Mouse (Mus musculus) MEL (cell line): ENCODE results near the gene Cacna1c. TPM values are rescaled to one million over a fixed set of nuclear protein-coding genes. Genes with fewer than 3 reads are reported as not detected.

ENCODE experiments used
- DNase-seq: peaks from one replicate; pipeline ENCODE4 v3.0.0; 2011; ENCODE audit warnings: low read depth, low spot score
- H3K27ac ChIP-seq: 2 replicates; pipeline ENCODE4 v1.5.1; 2012; ENCODE audit warnings: low read depth, mild to moderate bottlenecking, control low read depth, low read length, moderate library complexity; ENCODE audit not compliant: control insufficient read depth
- H3K27me3 ChIP-seq, 2 experiments: fragments of 150-350 bp in 1 of 2; sonication (generic) in 1 of 2; 2 replicates each; pipeline ENCODE4 v1.6.1; 2012; ENCODE audit warnings: low read length in 2 of 2, mild to moderate bottlenecking in 2 of 2, improper control_type of control experiment in 1 of 2, moderate library complexity in 1 of 2; ENCODE audit not compliant: insufficient read depth in 2 of 2, control insufficient read depth in 1 of 2
- H3K36me3 ChIP-seq, 2 experiments: 2 replicates each; pipeline ENCODE4 v1.6.1; 2012 to 2014; ENCODE audit warnings: low read length in 2 of 2, improper control_type of control experiment in 1 of 2, inconsistent platforms in 1 of 2, mild to moderate bottlenecking in 1 of 2; ENCODE audit not compliant: insufficient read depth in 2 of 2, control insufficient read depth in 1 of 2
- H3K4me1 ChIP-seq, 2 experiments: fragments of 150-350 bp in 1 of 2; sonication (generic) in 1 of 2; 2 replicates each; pipeline ENCODE4 v1.6.1; 2012; ENCODE audit warnings: low read length in 2 of 2, improper control_type of control experiment in 1 of 2, mild to moderate bottlenecking in 1 of 2; ENCODE audit not compliant: insufficient read depth in 2 of 2, control insufficient read depth in 1 of 2
- H3K4me3 ChIP-seq, 2 experiments: fragments of 150-350 bp in 1 of 2; sonication (generic) in 1 of 2; 2 replicates each; pipeline ENCODE4 v1.5.1; 2012; ENCODE audit warnings: low read depth in 2 of 2, low read length in 2 of 2, mild to moderate bottlenecking in 2 of 2, moderate library complexity in 2 of 2, control low read depth in 1 of 2, improper control_type of control experiment in 1 of 2; ENCODE audit not compliant: control insufficient read depth in 1 of 2, insufficient read depth in 1 of 2
- H3K79me2 ChIP-seq: 2 replicates; pipeline ENCODE4 v1.6.1; 2012; ENCODE audit warnings: mild to moderate bottlenecking, low read length, moderate library complexity; ENCODE audit not compliant: control insufficient read depth, poor library complexity, insufficient read depth
- H3K9ac ChIP-seq: 2 replicates; pipeline ENCODE4 v1.6.1; 2012; ENCODE audit warnings: low read depth, mild to moderate bottlenecking, control low read depth, low read length, moderate library complexity; ENCODE audit not compliant: control insufficient read depth, poor library complexity, severe bottlenecking
- H3K9me3 ChIP-seq: fragments of 150-350 bp; sonication (generic); replicated peaks from 2 replicates; pipeline ENCODE4 v1.6.1; 2012; ENCODE audit warnings: mild to moderate bottlenecking, low read length, improper control_type of control experiment, moderate library complexity; ENCODE audit not compliant: insufficient read depth
- BHLHE40 ChIP-seq: IDR thresholded peaks from 2 replicates; pipeline ENCODE4 v1.6.1; 2012; ENCODE audit warnings: low read depth, mild to moderate bottlenecking, inconsistent platforms, low read length, improper control_type of control experiment, borderline replicate concordance
- CHD1 ChIP-seq: IDR thresholded peaks from 2 replicates; pipeline ENCODE4 v1.6.1; 2012; ENCODE audit warnings: low read depth, mild to moderate bottlenecking, inconsistent platforms, low read length, improper control_type of control experiment
- CHD2 ChIP-seq: IDR thresholded peaks from 2 replicates; pipeline ENCODE4 v1.6.1; 2011; ENCODE audit warnings: low read length, improper control_type of control experiment
- CTCF ChIP-seq, 3 experiments: IDR thresholded peaks in 2 of 3; conservative IDR thresholded peaks in 1 of 3; 2 replicates each; pipeline ENCODE4 v1.5.1; 2011 to 2012; ENCODE audit warnings: low read length in 3 of 3, low read depth in 2 of 3, mild to moderate bottlenecking in 2 of 3, improper control_type of control experiment in 1 of 3, inconsistent platforms in 1 of 3, mixed read lengths in 1 of 3, moderate library complexity in 1 of 3; ENCODE audit not compliant: control insufficient read depth in 1 of 3, insufficient read depth in 1 of 3, poor library complexity in 1 of 3, severe bottlenecking in 1 of 3
- ELF1 ChIP-seq: IDR thresholded peaks from 2 replicates; pipeline ENCODE4 v1.6.1; 2014; ENCODE audit warnings: low read depth, mild to moderate bottlenecking, inconsistent platforms, low read length, improper control_type of control experiment, moderate library complexity
- JUND ChIP-seq: IDR thresholded peaks from 2 replicates; pipeline ENCODE4 v1.6.1; 2011; ENCODE audit warnings: low read depth, mild to moderate bottlenecking, improper control_type of control experiment, low read length
- MAX ChIP-seq: IDR thresholded peaks from 2 replicates; pipeline ENCODE4 v1.6.1; 2011; ENCODE audit warnings: low read length, improper control_type of control experiment
- MAZ ChIP-seq: IDR thresholded peaks from 2 replicates; pipeline ENCODE4 v1.6.1; 2012; ENCODE audit warnings: low read depth, mild to moderate bottlenecking, inconsistent platforms, low read length, improper control_type of control experiment
- MXI1 ChIP-seq: IDR thresholded peaks from 2 replicates; pipeline ENCODE4 v1.6.1; 2011; ENCODE audit warnings: mild to moderate bottlenecking, low read depth, low read length, improper control_type of control experiment
- MYC ChIP-seq: IDR thresholded peaks from 2 replicates; pipeline ENCODE4 v1.6.1; 2011; ENCODE audit warnings: low read depth, mild to moderate bottlenecking, low read length, improper control_type of control experiment, moderate library complexity
- NELFE ChIP-seq: IDR thresholded peaks from 2 replicates; pipeline ENCODE4 v1.6.1; 2011; ENCODE audit warnings: low read depth, low read length, improper control_type of control experiment
- NRF1 ChIP-seq: IDR thresholded peaks from 2 replicates; pipeline ENCODE4 v1.6.1; 2014; ENCODE audit warnings: low read depth, mild to moderate bottlenecking, inconsistent platforms, low read length, improper control_type of control experiment, moderate library complexity; ENCODE audit not compliant: poor library complexity, insufficient read depth, severe bottlenecking
- POLR2AphosphoS5 ChIP-seq: IDR thresholded peaks from 2 replicates; pipeline ENCODE4 v1.6.1; 2012; ENCODE audit warnings: low read depth, borderline replicate concordance, mild to moderate bottlenecking, inconsistent platforms, low read length, moderate library complexity, mixed read lengths
- RCOR1 ChIP-seq: IDR thresholded peaks from 2 replicates; pipeline ENCODE4 v1.6.1; 2012; ENCODE audit warnings: low read depth, mild to moderate bottlenecking, inconsistent platforms, low read length, improper control_type of control experiment
- SMC3 ChIP-seq: IDR thresholded peaks from 2 replicates; pipeline ENCODE4 v1.6.1; 2011; ENCODE audit warnings: low read depth, low read length, improper control_type of control experiment
- TAL1 ChIP-seq: IDR thresholded peaks from 2 replicates; pipeline ENCODE4 v1.6.1; 2012; ENCODE audit warnings: mild to moderate bottlenecking, inconsistent platforms, low read length, moderate library complexity, mixed read lengths
- USF1 ChIP-seq: IDR thresholded peaks from 2 replicates; pipeline ENCODE4 v1.6.1; 2014; ENCODE audit warnings: low read depth, mild to moderate bottlenecking, inconsistent platforms, low read length, improper control_type of control experiment, moderate library complexity
- ZNF384 ChIP-seq: IDR thresholded peaks from 2 replicates; pipeline ENCODE4 v1.6.1; 2012; ENCODE audit warnings: low read depth, mild to moderate bottlenecking, inconsistent platforms, low read length, improper control_type of control experiment
- polyA plus RNA-seq, 2 experiments: library from polyadenylated mRNA; stranded (reverse) in 1 of 2; unstranded in 1 of 2; fragments of >175 nt in 1 of 2; fragments of >200 nt in 1 of 2; gene quantifications; 2 replicates each; pipeline versions ENCODE4 v1.2.1 to v1.2.4; 2012; ENCODE audit warnings: low replicate concordance in 2 of 2, low read depth in 1 of 2; ENCODE audit not compliant: insufficient read length in 2 of 2, insufficient read depth in 1 of 2, missing spikeins in 1 of 2
- total RNA-seq: library from RNA; depleted of rRNA; stranded (reverse); fragments of 300-350 nt; gene quantifications from 2 replicates; pipeline ENCODE4 v1.2.3, GENCODE M21; 2012

Cacna1c gene
- total and polyA plus RNA-seq, 3 experiments = 3.4 to 4.4 TPM; not detected in 1

- TF ChIP-seq SMC3 (no peak), JUND (no peak), POLR2AphosphoS5 (no peak), TAL1 (no peak), MXI1 (no peak), RCOR1 (no peak), CHD2 (no peak), USF1 (no peak), NELFE (no peak), ELF1 (no peak), MYC (no peak), CHD1 (no peak)
- TF ChIP-seq, all 39 proteins: peak for 0
- no peaks in the 10 kb centered on the region for H3K79me2 ChIP-seq
- no peak overlapping the region for H3K9ac ChIP-seq
- H3K4me1 ChIP-seq = no peaks in the 10 kb centered on the region
- peaks cover 10 to 14% of the 10 kb centered on the region in 2 experiments for H3K27me3 ChIP-seq
- H3K27ac ChIP-seq = no peak overlapping the region
- DNase-seq = no peak
- no peaks in the 10 kb centered on the region for H3K9me3 ChIP-seq
- H3K4me3 ChIP-seq = no peak overlapping the region
- H3K36me3 ChIP-seq = no peaks in the 10 kb centered on the region
These were observed 302.2 kb downstream of the Cacna1c start for GRCm38 (mm10) chr6:118894043-118894442.

GRCm38 (mm10) chr6:118889441-118889840 lies 306.8 kb downstream of the Cacna1c start:
- no peaks in the 10 kb centered on the region for H3K36me3 ChIP-seq
- peaks cover 7 to 11% of the 10 kb centered on the region in 2 experiments for H3K27me3 ChIP-seq
- H3K79me2 ChIP-seq = no peaks in the 10 kb centered on the region
- H3K4me1 ChIP-seq = no peaks in the 10 kb centered on the region
- no peak for DNase-seq
- H3K9ac ChIP-seq = no peak overlapping the region
- TF ChIP-seq JUND (no peak), BHLHE40 (no peak), RCOR1 (no peak), CHD1 (no peak), MAZ (no peak), CTCF (IDR thresholded peaks at IDR 0.05 in 2 of 3, conservative IDR thresholded peaks at IDR 0.05 in 1 of 3; ENCODE audit: control insufficient read depth in 1 of 3, insufficient read depth in 1 of 3, low read depth in 2 of 3, low read length in 3 of 3, poor library complexity in 1 of 3, severe bottlenecking in 1 of 3) (no peak), CHD2 (no peak), TAL1 (no peak), NRF1 (no peak), POLR2AphosphoS5 (no peak), MAX (no peak), ZNF384 (no peak)
- H3K9me3 ChIP-seq = no peaks in the 10 kb centered on the region
- no peak overlapping the region for H3K27ac ChIP-seq
- no peak overlapping the region for H3K4me3 ChIP-seq
